Mouse (Mus musculus): ENCODE data around the gene Slco2a1. TPM values are rescaled to one million over a fixed set of nuclear protein-coding genes. Genes with fewer than 3 reads are reported as not detected.

Gene Slco2a1
- polyA plus RNA-seq, 1 experiment: 2.4 TPM

DNA sequence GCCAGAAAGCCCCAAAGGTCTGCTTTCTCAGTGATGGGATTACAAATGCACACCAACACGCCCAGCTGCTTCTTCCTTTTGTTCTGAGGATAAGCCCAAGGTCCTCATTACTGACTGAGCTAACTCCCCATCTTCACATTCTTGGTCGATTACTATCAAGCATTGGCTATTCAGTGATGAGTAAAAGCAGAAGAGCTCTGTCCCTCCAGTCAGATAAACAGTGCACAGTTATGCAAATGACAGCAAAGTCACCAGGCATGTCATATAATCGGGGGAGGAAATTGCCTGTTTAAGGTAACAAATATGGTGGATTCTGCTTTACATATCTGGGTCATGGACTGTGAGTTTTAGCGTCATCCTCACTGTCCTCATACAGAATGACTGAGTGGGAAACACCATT lies 35.6 kb downstream of the Slco2a1 start:
- Histone ChIP-seq H3K27me3 (ENCODE audit: control insufficient read depth, insufficient read depth, low read length) (no peaks in the 10 kb centered on the region), H3K36me3 (ENCODE audit: control insufficient read depth, insufficient read depth, low read length) (no peaks in the 10 kb centered on the region), H3K4me1 (ENCODE audit: control insufficient read depth, insufficient read depth, low read length) (peaks cover 4% of the 10 kb centered on the region), H3K27ac (ENCODE audit: control insufficient read depth, insufficient read depth, low read depth, low read length) (no peak overlapping the region), H3K4me3 (ENCODE audit: control insufficient read depth, low read depth, low read length) (no peak overlapping the region)
- TF ChIP-seq CTCF (IDR thresholded peaks at IDR 0.05; ENCODE audit: control insufficient read depth, insufficient read depth, insufficient replicate concordance, low read depth, low read length) (no peak), POLR2A (IDR thresholded peaks at IDR 0.05; ENCODE audit: control insufficient read depth, low read depth, low read length) (no peak)

DNA sequence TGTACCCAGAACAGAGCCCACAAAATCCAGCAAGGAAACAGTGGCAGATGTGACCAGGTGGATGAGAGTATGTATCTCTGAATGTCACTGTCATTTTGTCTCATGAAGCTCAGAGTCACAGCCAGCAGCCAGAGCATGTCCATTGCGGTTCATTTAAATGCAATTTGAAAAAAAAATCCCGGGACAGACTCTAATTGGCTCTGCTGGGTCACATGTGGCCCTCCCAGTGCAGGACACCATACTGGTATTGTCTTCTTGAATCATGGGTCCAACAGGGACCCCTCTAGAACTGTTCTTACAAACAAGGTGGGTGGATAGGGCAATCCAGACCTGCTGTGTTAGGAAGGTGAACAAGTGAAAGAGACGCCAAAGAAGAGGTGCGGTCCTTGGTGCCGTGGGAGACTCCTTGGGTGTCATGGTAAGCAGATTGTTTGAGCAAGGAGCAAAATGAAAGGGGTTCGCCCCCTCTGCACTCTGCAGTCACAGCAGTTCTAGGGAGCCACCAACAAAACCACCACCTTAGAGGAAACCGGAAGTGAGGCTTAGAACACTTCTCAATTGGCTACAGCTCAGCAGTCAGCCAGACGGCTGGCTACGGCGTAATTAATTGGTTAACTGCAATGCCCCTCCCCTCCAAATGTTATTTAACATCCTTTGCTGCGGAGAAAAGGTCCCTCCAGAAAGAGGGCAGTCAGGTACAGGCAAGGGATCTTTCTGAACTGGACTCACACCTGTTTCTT lies 38.8 kb downstream of the Slco2a1 start:
- no peak overlapping the region; the same call in 1 of the 2 replicates for H3K4me3 ChIP-seq (ENCODE audit: control insufficient read depth, low read depth, low read length)
- no peak overlapping the region for H3K27ac ChIP-seq (ENCODE audit: control insufficient read depth, insufficient read depth, low read depth, low read length)
- TF ChIP-seq CTCF (IDR thresholded peaks at IDR 0.05; ENCODE audit: control insufficient read depth, insufficient read depth, insufficient replicate concordance, low read depth, low read length): no peak
- no peak for TF ChIP-seq POLR2A (IDR thresholded peaks at IDR 0.05; ENCODE audit: control insufficient read depth, low read depth, low read length)
- no peaks in the 10 kb centered on the region for H3K36me3 ChIP-seq (ENCODE audit: control insufficient read depth, insufficient read depth, low read length)
- H3K4me1 ChIP-seq (ENCODE audit: control insufficient read depth, insufficient read depth, low read length): peaks cover 4% of the 10 kb centered on the region
- H3K27me3 ChIP-seq (ENCODE audit: control insufficient read depth, insufficient read depth, low read length): no peaks in the 10 kb centered on the region

DNA sequence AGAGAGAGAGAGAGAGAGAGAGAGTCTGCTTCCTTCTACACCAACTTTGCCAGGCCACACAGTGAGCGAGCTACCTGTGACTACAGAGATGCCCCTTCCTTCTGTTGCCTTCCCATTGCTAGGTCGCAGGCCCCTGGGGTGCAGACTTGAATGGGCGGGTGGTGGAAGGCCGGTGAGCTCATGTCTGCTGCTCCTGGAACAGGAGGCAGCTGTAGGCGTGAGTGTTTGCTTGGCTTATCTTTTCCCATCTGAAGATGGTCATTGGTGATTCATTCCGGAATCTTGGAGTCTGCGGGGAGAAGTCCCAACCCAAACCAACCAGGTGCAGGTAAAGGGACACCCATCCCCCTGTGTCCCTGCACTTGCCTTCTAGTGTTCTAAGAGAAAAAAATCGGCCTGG lies 40.5 kb downstream of the Slco2a1 start:
- H3K27me3 ChIP-seq (ENCODE audit: control insufficient read depth, insufficient read depth, low read length): no peaks in the 10 kb centered on the region
- H3K36me3 ChIP-seq (ENCODE audit: control insufficient read depth, insufficient read depth, low read length): no peaks in the 10 kb centered on the region
- H3K4me3 ChIP-seq (ENCODE audit: control insufficient read depth, low read depth, low read length): no peak overlapping the region; the same call in 1 of the 2 replicates
- TF ChIP-seq POLR2A (IDR thresholded peaks at IDR 0.05; ENCODE audit: control insufficient read depth, low read depth, low read length) (no peak), CTCF (IDR thresholded peaks at IDR 0.05; ENCODE audit: control insufficient read depth, insufficient read depth, insufficient replicate concordance, low read depth, low read length) (no peak)
- no peak overlapping the region for H3K27ac ChIP-seq (ENCODE audit: control insufficient read depth, insufficient read depth, low read depth, low read length)
- peaks cover 4% of the 10 kb centered on the region for H3K4me1 ChIP-seq (ENCODE audit: control insufficient read depth, insufficient read depth, low read length)

DNA sequence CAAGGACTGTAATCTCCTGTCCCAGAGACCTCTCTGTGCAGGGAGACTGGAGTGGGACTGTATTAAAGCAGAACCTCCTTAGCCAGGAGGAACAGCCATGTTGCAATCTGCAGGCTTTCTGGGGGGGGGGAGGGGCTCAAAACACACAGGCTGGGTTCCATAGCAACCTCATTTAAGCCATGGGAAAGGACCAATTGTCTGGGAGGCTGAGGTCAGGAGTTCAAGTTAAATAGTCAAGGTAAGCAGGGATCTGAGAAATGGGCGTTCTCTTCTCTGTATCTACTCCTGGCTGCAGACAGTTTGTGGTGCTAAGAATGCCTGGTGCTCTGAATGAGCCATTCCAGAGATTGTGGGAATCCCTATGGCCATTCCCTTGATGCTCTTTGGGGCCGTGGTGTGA lies 41.5 kb downstream of the Slco2a1 start:
- H3K4me1 ChIP-seq (ENCODE audit: control insufficient read depth, insufficient read depth, low read length): peaks cover 4% of the 10 kb centered on the region
- no peak overlapping the region for H3K4me3 ChIP-seq (ENCODE audit: control insufficient read depth, low read depth, low read length)
- no peaks in the 10 kb centered on the region for H3K36me3 ChIP-seq (ENCODE audit: control insufficient read depth, insufficient read depth, low read length)
- H3K27me3 ChIP-seq (ENCODE audit: control insufficient read depth, insufficient read depth, low read length): no peaks in the 10 kb centered on the region
- no peak for TF ChIP-seq CTCF (IDR thresholded peaks at IDR 0.05; ENCODE audit: control insufficient read depth, insufficient read depth, insufficient replicate concordance, low read depth, low read length)
- no peak for TF ChIP-seq POLR2A (IDR thresholded peaks at IDR 0.05; ENCODE audit: control insufficient read depth, low read depth, low read length)
- H3K27ac ChIP-seq (ENCODE audit: control insufficient read depth, insufficient read depth, low read depth, low read length): no peak overlapping the region

DNA sequence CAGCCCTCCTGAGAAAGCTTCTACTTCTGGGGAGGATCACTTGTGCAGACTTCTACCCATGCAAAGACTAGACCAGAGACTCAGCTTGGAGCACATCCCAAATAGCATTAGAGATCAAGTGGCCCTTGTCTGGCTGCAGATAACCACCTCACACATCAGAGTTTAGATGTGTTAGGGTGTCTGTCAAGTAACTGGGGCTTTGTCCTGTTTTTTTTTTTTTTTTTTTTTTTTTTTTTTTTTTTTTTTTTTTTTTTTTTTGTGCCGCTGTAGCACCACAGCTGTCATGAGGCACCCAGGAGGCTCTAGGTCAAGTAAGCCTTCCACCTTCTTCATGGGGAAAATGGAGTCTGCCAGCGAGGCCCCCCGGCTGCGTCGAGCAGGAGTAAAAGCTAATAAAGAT lies 42.7 kb downstream of the Slco2a1 start:
- no peaks in the 10 kb centered on the region for H3K27me3 ChIP-seq (ENCODE audit: control insufficient read depth, insufficient read depth, low read length)
- no peaks in the 10 kb centered on the region for H3K36me3 ChIP-seq (ENCODE audit: control insufficient read depth, insufficient read depth, low read length)
- TF ChIP-seq POLR2A (IDR thresholded peaks at IDR 0.05; ENCODE audit: control insufficient read depth, low read depth, low read length) (no peak), CTCF (IDR thresholded peaks at IDR 0.05; ENCODE audit: control insufficient read depth, insufficient read depth, insufficient replicate concordance, low read depth, low read length) (no peak)
- no peak overlapping the region for H3K27ac ChIP-seq (ENCODE audit: control insufficient read depth, insufficient read depth, low read depth, low read length)
- H3K4me1 ChIP-seq (ENCODE audit: control insufficient read depth, insufficient read depth, low read length): peaks cover 4% of the 10 kb centered on the region
- no peak overlapping the region for H3K4me3 ChIP-seq (ENCODE audit: control insufficient read depth, low read depth, low read length)

DNA sequence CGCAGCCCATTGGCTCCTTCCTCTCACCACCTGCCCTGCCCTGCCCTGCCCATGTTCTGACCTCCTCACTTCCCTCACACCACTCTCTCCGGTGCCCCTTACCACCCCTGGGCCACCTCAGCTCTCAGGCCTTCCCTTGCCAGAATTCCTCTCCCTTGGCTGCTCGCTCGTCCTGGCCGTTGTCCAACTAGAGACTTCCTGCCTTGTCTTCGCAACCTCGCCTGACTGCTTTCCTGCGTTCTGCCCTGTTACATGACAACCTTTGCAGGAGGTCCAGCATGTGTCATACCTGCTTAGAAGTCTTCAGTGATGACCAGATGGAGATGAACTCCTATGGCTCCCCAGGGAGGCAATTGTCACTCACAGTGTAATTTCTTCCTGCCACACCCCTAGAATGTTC lies 43.7 kb downstream of the Slco2a1 start:
- no peaks in the 10 kb centered on the region for H3K36me3 ChIP-seq (ENCODE audit: control insufficient read depth, insufficient read depth, low read length)
- no peak overlapping the region for H3K27ac ChIP-seq (ENCODE audit: control insufficient read depth, insufficient read depth, low read depth, low read length)
- TF ChIP-seq CTCF (IDR thresholded peaks at IDR 0.05; ENCODE audit: control insufficient read depth, insufficient read depth, insufficient replicate concordance, low read depth, low read length): no peak
- no peak for TF ChIP-seq POLR2A (IDR thresholded peaks at IDR 0.05; ENCODE audit: control insufficient read depth, low read depth, low read length)

DNA sequence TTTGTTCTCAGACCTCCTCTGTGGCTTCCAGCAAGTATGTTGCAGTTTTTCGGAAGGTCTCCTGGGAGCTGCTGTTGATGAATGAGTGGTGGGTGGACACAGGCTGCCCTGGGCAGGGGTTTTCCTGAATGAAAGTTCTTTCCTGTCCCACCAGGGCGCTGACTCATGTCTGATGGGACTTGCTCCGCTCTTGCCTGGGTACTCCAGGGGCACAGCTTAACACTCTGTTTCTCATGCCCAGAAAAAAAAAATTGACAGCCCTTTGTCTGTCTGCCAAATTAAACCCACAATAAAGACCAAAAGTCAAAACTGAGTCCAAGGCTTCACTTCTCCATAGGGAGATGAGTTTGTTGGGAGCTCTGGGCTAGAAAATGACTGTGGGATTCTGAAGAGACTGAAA lies 44.9 kb downstream of the Slco2a1 start:
- no peak for TF ChIP-seq POLR2A (IDR thresholded peaks at IDR 0.05; ENCODE audit: control insufficient read depth, low read depth, low read length)
- TF ChIP-seq CTCF (IDR thresholded peaks at IDR 0.05; ENCODE audit: control insufficient read depth, insufficient read depth, insufficient replicate concordance, low read depth, low read length): no peak
- Histone ChIP-seq H3K27ac (ENCODE audit: control insufficient read depth, insufficient read depth, low read depth, low read length) (no peak overlapping the region), H3K4me1 (ENCODE audit: control insufficient read depth, insufficient read depth, low read length) (peaks cover 2% of the 10 kb centered on the region), H3K27me3 (ENCODE audit: control insufficient read depth, insufficient read depth, low read length) (no peaks in the 10 kb centered on the region), H3K36me3 (ENCODE audit: control insufficient read depth, insufficient read depth, low read length) (no peaks in the 10 kb centered on the region), H3K4me3 (ENCODE audit: control insufficient read depth, low read depth, low read length) (no peak overlapping the region)

More for the DNA sequence above, 43.7 kb downstream of the Slco2a1 start:
- Histone ChIP-seq H3K4me3 (ENCODE audit: control insufficient read depth, low read depth, low read length) (no peak overlapping the region), H3K4me1 (ENCODE audit: control insufficient read depth, insufficient read depth, low read length) (peaks cover 4% of the 10 kb centered on the region), H3K27me3 (ENCODE audit: control insufficient read depth, insufficient read depth, low read length) (no peaks in the 10 kb centered on the region)
